15 mouse cellular contexts compared by ENCODE assay signal in the genomic region with DNA sequence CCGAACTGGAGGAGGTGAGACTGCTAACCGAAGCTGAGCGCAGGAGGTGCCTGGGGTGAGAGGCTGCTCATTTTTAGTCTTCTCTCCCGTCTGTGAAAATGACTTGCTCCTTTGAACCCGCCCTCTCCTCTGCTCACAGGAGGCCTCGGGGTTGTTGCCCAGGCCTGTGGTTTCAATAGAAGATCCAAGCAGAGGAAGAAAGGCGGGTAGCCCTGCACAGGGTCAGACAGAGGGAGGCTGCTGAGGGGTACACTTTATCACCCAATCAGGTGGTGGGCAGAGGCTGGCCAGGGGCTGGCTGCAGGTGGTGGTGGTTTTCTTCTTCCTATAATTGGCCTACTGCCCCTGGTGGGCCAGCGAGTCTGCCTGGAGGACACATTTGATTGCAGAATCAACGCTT. TPM values are rescaled to one million over a fixed set of nuclear protein-coding genes. Genes with fewer than 3 reads are reported as not detected.
DNase-seq lines count a peak whose midpoint lies in the region; ATAC-seq and TF ChIP-seq lines count a peak whose summit lies in the region.
"Had no signal": no experiment of that assay in that cellular context is flagged by ENCODE, and none has a peak within 500 bp of the region (broad histone marks: within the 10 kb centered on the region; RNA-seq: fewer than 3 reads in every experiment).

No protein-coding gene starts in this region.

- DNase-seq in heart, adult 9 months (ENCODE audit: low spot score in 2 of 2), result no peak
- no peak for DNase-seq in midbrain, embryonic 10.5 days (ENCODE audit: low spot score)
- no peak for DNase-seq in midbrain, postnatal 0 days (ENCODE audit: low spot score)
- DNase-seq in limb, embryonic 10.5 days (ENCODE audit: low spot score), result no peak
- no peak for DNase-seq in kidney, postnatal 4 days
- DNase-seq: cerebellum, postnatal 36 days; gastrocnemius, adult 2 months; kidney, adult 11 months; thymus, adult 18-20 months had no signal

- peak overlapping the region; percentile 9 for H3K9ac ChIP-seq in heart, embryonic 13.5 days
- no peak overlapping the region for H3K9ac ChIP-seq in midbrain, postnatal 0 days (replicated peaks; ENCODE audit: low read length, poor library complexity, severe bottlenecking)
- H3K9ac ChIP-seq: forebrain, embryonic 15.5 days; hindbrain, embryonic 12.5 days; liver, embryonic 15.5 days; neural tube, embryonic 12.5 days had no signal

- H3K36me3 ChIP-seq in heart, embryonic 13.5 days, result no peaks in the 10 kb centered on the region
- H3K36me3 ChIP-seq in midbrain, embryonic 10.5 days, result no peaks in the 10 kb centered on the region
- no peaks in the 10 kb centered on the region for H3K36me3 ChIP-seq in midbrain, postnatal 0 days (ENCODE audit: insufficient read depth, low read length)
- no peaks in the 10 kb centered on the region for H3K36me3 ChIP-seq in limb, embryonic 10.5 days
- H3K36me3 ChIP-seq in small intestine, adult 2 months (ENCODE audit: control insufficient read depth, insufficient read depth, low read length), result no peaks in the 10 kb centered on the region
- H3K36me3 ChIP-seq: forebrain, embryonic 15.5 days; hindbrain, embryonic 12.5 days; liver, embryonic 15.5 days; neural tube, embryonic 12.5 days had no signal

- H3K4me2 ChIP-seq in heart, embryonic 13.5 days, result no peak overlapping the region
- no peak overlapping the region for H3K4me2 ChIP-seq in midbrain, postnatal 0 days (ENCODE audit: low read depth, low read length, poor library complexity, severe bottlenecking)
- H3K4me2 ChIP-seq: forebrain, embryonic 15.5 days; hindbrain, embryonic 12.5 days; liver, embryonic 15.5 days; neural tube, embryonic 12.5 days had no signal

- TF ChIP-seq POLR2A in small intestine, adult 2 months (IDR thresholded peaks at IDR 0.05; ENCODE audit: low read depth, low read length), result no peak

- H3K27me3 ChIP-seq in heart, embryonic 13.5 days (replicated peaks), result no peaks in the 10 kb centered on the region
- H3K27me3 ChIP-seq in midbrain, embryonic 10.5 days (ENCODE audit: low read depth, poor library complexity, severe bottlenecking), result peaks cover 37% of the 10 kb centered on the region
- H3K27me3 ChIP-seq in midbrain, postnatal 0 days (ENCODE audit: insufficient read depth, low read length), result no peaks in the 10 kb centered on the region
- peaks cover 22% of the 10 kb centered on the region for H3K27me3 ChIP-seq in limb, embryonic 10.5 days (ENCODE audit: low read depth, poor library complexity, severe bottlenecking)
- no peaks in the 10 kb centered on the region for H3K27me3 ChIP-seq in small intestine, adult 2 months (ENCODE audit: control insufficient read depth, insufficient read depth, low read length)
- H3K27me3 ChIP-seq: forebrain, embryonic 15.5 days had no signal

- WGBS in heart, embryonic 13.5 days, result 49% methylated on average over 9 of the region's 9 CpGs
- WGBS in midbrain, embryonic 10.5 days, result 45% methylated on average over 9 of the region's 9 CpGs
- 36% methylated on average over 9 of the region's 9 CpGs for WGBS in midbrain, postnatal 0 days
- WGBS in limb, embryonic 10.5 days, result 51% methylated on average over 9 of the region's 9 CpGs
- 34% methylated on average over 9 of the region's 9 CpGs for WGBS in small intestine, adult 2 months

- H3K4me1 ChIP-seq in heart, embryonic 13.5 days, result peaks cover 66% of the 10 kb centered on the region
- peaks cover 67% of the 10 kb centered on the region for H3K4me1 ChIP-seq in midbrain, embryonic 10.5 days
- no peaks in the 10 kb centered on the region for H3K4me1 ChIP-seq in midbrain, postnatal 0 days (ENCODE audit: insufficient read depth, low read length)
- peaks cover 55% of the 10 kb centered on the region for H3K4me1 ChIP-seq in limb, embryonic 10.5 days
- H3K4me1 ChIP-seq in small intestine, adult 2 months (ENCODE audit: control insufficient read depth, insufficient read depth, insufficient read length, low read length), result peaks cover 20% of the 10 kb centered on the region
- H3K4me1 ChIP-seq: forebrain, embryonic 15.5 days had no signal

- peak overlapping the region; percentile 6; the same call in 1 of the 2 replicates for H3K27ac ChIP-seq in heart, embryonic 13.5 days (replicated peaks)
- H3K27ac ChIP-seq in midbrain, embryonic 10.5 days (replicated peaks), result peak overlapping the region; percentile 52
- H3K27ac ChIP-seq in midbrain, postnatal 0 days (ENCODE audit: low read depth, low read length), result no peak overlapping the region
- peak overlapping the region; percentile 1 for H3K27ac ChIP-seq in limb, embryonic 10.5 days
- H3K27ac ChIP-seq in small intestine, adult 2 months (ENCODE audit: insufficient read depth, low read depth, low read length), result peak overlapping the region; percentile 30; the same call in 1 of the 2 replicates
- H3K27ac ChIP-seq: forebrain, embryonic 15.5 days; gastrocnemius, adult 2 months; hindbrain, embryonic 12.5 days; liver, embryonic 15.5 days; neural tube, embryonic 12.5 days had no signal

- H3K9me3 ChIP-seq in heart, embryonic 13.5 days, result no peaks in the 10 kb centered on the region
- no peaks in the 10 kb centered on the region for H3K9me3 ChIP-seq in midbrain, embryonic 10.5 days (replicated peaks)
- H3K9me3 ChIP-seq in midbrain, postnatal 0 days (ENCODE audit: low read length), result no peaks in the 10 kb centered on the region
- H3K9me3 ChIP-seq in limb, embryonic 10.5 days (replicated peaks), result no peaks in the 10 kb centered on the region
- H3K9me3 ChIP-seq: forebrain, embryonic 15.5 days; hindbrain, embryonic 12.5 days; liver, embryonic 15.5 days; neural tube, embryonic 12.5 days had no signal

- no peak overlapping the region for H3K4me3 ChIP-seq in heart, embryonic 13.5 days
- H3K4me3 ChIP-seq in midbrain, embryonic 10.5 days, result no peak overlapping the region
- H3K4me3 ChIP-seq in midbrain, postnatal 0 days (ENCODE audit: low read depth, low read length), result no peak overlapping the region
- no peak overlapping the region for H3K4me3 ChIP-seq in limb, embryonic 10.5 days
- no peak overlapping the region for H3K4me3 ChIP-seq in small intestine, adult 2 months (ENCODE audit: low read depth, low read length)
- H3K4me3 ChIP-seq: forebrain, embryonic 15.5 days; gastrocnemius, adult 2 months; hindbrain, embryonic 12.5 days; liver, embryonic 15.5 days; neural tube, embryonic 12.5 days had no signal

- no peak for TF ChIP-seq CTCF in midbrain, postnatal 0 days (IDR thresholded peaks at IDR 0.05)
- no peak for TF ChIP-seq CTCF in small intestine, adult 2 months (IDR thresholded peaks at IDR 0.05; ENCODE audit: extremely low read depth, insufficient read length, insufficient replicate concordance, low read depth, low read length)

- no peak for ATAC-seq in heart, embryonic 13.5 days (ENCODE audit: extremely low read depth, insufficient number of reproducible peaks, low FRiP score, low TSS enrichment)
- no peak; the same call in 1 of the 2 replicates for ATAC-seq in midbrain, postnatal 0 days (ENCODE audit: low FRiP score)
- ATAC-seq: forebrain, embryonic 15.5 days had no signal

RNA-seq across cellular contexts. Expression of a gene that starts 10.9 kb away (rescaled TPM):
- polyA plus RNA-seq in heart, embryonic 13.5 days (2015; fragmentation: Nextera tagmentation; extraction: Ambion mirVana), result 10.2 and 12.4 TPM in 2 replicates
- polyA plus RNA-seq in midbrain, embryonic 10.5 days (2016; fragmentation: Nextera tagmentation; extraction: Ambion mirVana), result 2.3 and 3.0 TPM in 2 replicates
- total RNA-seq in midbrain, postnatal 0 days (2014; rRNA removed), result 15.4 and 18.5 TPM in 2 replicates
- polyA plus RNA-seq in midbrain, postnatal 0 days (2015; fragmentation: Nextera tagmentation; extraction: Ambion mirVana), result 16.2 and 17.5 TPM in 2 replicates
- 0.90 and 1.3 TPM in 2 replicates for polyA plus RNA-seq in limb, embryonic 10.5 days (2016; fragmentation: Nextera tagmentation; extraction: Ambion mirVana)
- 8.6 and 11.8 TPM in 2 replicates for polyA plus RNA-seq in small intestine, adult 2 months (2012; rRNA removed)

RNA-seq across cellular contexts. Expression of a gene that starts 13.4 kb away (rescaled TPM):
- 19.3 and 21.3 TPM in 2 replicates for polyA plus RNA-seq in heart, embryonic 13.5 days (2015; fragmentation: Nextera tagmentation; extraction: Ambion mirVana)
- 25.4 and 27.3 TPM in 2 replicates for polyA plus RNA-seq in midbrain, embryonic 10.5 days (2016; fragmentation: Nextera tagmentation; extraction: Ambion mirVana)
- 17.4 and 19.9 TPM in 2 replicates for total RNA-seq in midbrain, postnatal 0 days (2014; rRNA removed)
- 10.8 and 12.1 TPM in 2 replicates for polyA plus RNA-seq in midbrain, postnatal 0 days (2015; fragmentation: Nextera tagmentation; extraction: Ambion mirVana)
- 32.7 and 35.3 TPM in 2 replicates for polyA plus RNA-seq in limb, embryonic 10.5 days (2016; fragmentation: Nextera tagmentation; extraction: Ambion mirVana)
- 9.9 and 13.7 TPM in 2 replicates for polyA plus RNA-seq in small intestine, adult 2 months (2012; rRNA removed)

RNA-seq across cellular contexts. Expression of a gene that starts 25.8 kb away (rescaled TPM):
- polyA plus RNA-seq in heart, embryonic 13.5 days (2015; fragmentation: Nextera tagmentation; extraction: Ambion mirVana), result 15.2 and 16.4 TPM in 2 replicates
- polyA plus RNA-seq in midbrain, embryonic 10.5 days (2016; fragmentation: Nextera tagmentation; extraction: Ambion mirVana), result 33.5 and 37.6 TPM in 2 replicates
- total RNA-seq in midbrain, postnatal 0 days (2014; rRNA removed), result 14.2 and 26.0 TPM in 2 replicates
- polyA plus RNA-seq in midbrain, postnatal 0 days (2015; fragmentation: Nextera tagmentation; extraction: Ambion mirVana), result 10.4 and 12.7 TPM in 2 replicates
- 38.0 and 39.9 TPM in 2 replicates for polyA plus RNA-seq in limb, embryonic 10.5 days (2016; fragmentation: Nextera tagmentation; extraction: Ambion mirVana)
- polyA plus RNA-seq in small intestine, adult 2 months (2012; rRNA removed), result 12.8 and 14.2 TPM in 2 replicates

RNA-seq across cellular contexts. Expression of a gene that starts 35.2 kb away (rescaled TPM):
- 9.4 and 9.5 TPM in 2 replicates for polyA plus RNA-seq in heart, embryonic 13.5 days (2015; fragmentation: Nextera tagmentation; extraction: Ambion mirVana)
- polyA plus RNA-seq in midbrain, embryonic 10.5 days (2016; fragmentation: Nextera tagmentation; extraction: Ambion mirVana), result 0.32 and 0.57 TPM in 2 replicates
- 7.1 and 8.0 TPM in 2 replicates for total RNA-seq in midbrain, postnatal 0 days (2014; rRNA removed)
- polyA plus RNA-seq in midbrain, postnatal 0 days (2015; fragmentation: Nextera tagmentation; extraction: Ambion mirVana), result 1.4 and 1.5 TPM in 2 replicates
- 0.99 and 3.5 TPM in 2 replicates for polyA plus RNA-seq in limb, embryonic 10.5 days (2016; fragmentation: Nextera tagmentation; extraction: Ambion mirVana)
- 22.9 and 29.6 TPM in 2 replicates for polyA plus RNA-seq in small intestine, adult 2 months (2012; rRNA removed)
